Mouse (Mus musculus): ENCODE data around the gene Myl7. TPM values are rescaled to one million over a fixed set of nuclear protein-coding genes. Genes with fewer than 3 reads are reported as not detected.
"Not testable (repeated sequence)": the region's sequence is repeated elsewhere in the genome, so short reads cannot be mapped to it uniquely, and the experiment has no call there.

Gene Myl7
- polyA plus RNA-seq, 1 experiment from 2014 or later: 6.8 TPM

- DNase-seq (ENCODE audit: low spot score): no peak
Observed at GRCm38 (mm10) chr11:5904357-5904756, 5.8 kb upstream of the Myl7 start.

- DNase-seq (ENCODE audit: low spot score): no peak
Observed at GRCm38 (mm10) chr11:5903844-5904243, 5.3 kb upstream of the Myl7 start.

GRCm38 (mm10) chr11:5902390-5902789 lies 3.8 kb upstream of the Myl7 start:
- no peak for DNase-seq (ENCODE audit: low spot score)

DNA sequence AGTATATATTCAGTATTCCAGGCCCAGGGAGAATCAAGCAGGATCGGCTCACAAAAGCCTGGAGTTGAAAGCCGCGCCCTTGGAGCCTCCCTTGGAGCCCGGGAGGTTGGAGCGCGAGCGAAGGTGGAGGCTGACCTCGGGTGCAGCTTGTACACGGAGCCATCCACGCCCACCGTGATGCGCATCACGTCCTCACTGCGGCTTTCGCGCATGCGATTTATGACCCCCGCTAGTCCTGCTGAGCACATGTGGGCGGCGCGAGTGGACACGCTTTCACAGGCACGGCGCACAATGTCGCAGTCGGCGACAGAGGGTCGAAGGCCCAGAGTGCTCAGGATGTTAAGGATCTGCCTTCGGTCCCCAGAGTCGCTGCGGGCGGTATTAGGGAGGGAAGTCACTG lies 3.4 kb upstream of the Myl7 start:
- DNase-seq (ENCODE audit: low spot score): no peak

- DNase-seq (ENCODE audit: low spot score): no peak
Observed at GRCm38 (mm10) chr11:5901320-5901719, 2.7 kb upstream of the Myl7 start.

DNA sequence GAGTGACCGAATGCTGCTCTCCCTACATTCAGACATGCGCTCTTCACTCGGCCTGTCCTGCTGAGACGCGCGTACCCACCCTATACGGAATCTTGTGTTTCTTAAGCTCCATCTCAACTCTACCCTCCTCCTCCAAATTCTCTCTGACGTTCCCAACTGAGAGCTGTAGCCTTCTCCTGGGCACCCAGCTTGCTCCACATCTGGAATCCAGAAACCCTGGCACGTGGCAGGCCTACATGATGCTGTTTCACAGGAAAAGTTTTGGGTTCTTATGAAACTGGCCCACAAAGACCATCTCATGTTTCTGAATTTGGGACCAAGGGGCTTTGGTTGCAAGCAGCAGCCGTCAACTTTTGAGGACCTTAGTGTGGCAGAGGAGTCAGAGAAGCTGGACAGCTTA lies 704 bp upstream of the Myl7 start:
- no peak for DNase-seq (ENCODE audit: low spot score)

DNA sequence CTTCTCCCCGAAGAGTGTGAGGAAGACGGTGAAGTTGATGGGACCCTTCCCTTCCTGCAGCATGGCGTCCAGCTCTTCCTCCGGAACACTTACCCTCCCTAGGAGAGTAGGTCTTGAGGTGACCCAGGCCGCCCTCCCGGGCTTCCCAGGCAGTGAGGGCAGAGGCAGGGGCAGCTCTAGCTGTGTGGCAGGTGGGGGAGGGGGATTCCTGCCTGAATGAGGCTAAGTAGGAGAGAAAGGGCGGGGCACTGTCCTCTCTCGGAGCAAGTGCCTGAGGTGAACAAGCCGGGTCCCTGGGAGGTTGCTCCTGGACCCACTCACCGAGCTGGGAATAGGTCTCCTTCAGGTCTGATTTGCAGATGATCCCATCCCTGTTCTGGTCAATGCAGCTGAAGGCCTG lies 743 bp downstream of the Myl7 start:
- no peak for DNase-seq (ENCODE audit: low spot score)

- peak; percentile 15 for DNase-seq (ENCODE audit: low spot score)
Observed at GRCm38 (mm10) chr11:5897230-5897629, 1.4 kb downstream of the Myl7 start.

DNA sequence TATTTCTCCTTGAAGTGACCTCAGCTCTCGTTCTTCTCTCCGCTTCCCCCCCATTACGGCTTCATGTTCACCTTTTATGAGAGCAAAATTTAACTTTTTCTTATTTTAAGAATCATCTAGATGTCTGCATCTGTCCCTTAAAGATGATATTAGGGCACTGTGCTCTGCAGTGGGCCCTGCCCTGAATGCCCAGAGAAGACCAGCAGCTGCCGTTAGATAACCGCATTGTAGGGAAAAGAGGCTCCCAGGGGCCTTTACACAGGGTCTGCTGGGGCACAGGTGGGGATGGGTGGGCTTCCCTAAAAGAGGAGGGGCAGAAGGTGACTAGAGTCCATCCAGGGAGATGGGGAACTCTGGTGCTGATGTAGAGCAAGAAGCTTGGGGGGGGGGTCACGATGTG lies 4.8 kb downstream of the Myl7 start:
- no peak for DNase-seq (ENCODE audit: low spot score)

- no peak for DNase-seq (ENCODE audit: low spot score)
Observed at GRCm38 (mm10) chr11:5892810-5893368, 5.7 kb downstream of the Myl7 start.

DNA sequence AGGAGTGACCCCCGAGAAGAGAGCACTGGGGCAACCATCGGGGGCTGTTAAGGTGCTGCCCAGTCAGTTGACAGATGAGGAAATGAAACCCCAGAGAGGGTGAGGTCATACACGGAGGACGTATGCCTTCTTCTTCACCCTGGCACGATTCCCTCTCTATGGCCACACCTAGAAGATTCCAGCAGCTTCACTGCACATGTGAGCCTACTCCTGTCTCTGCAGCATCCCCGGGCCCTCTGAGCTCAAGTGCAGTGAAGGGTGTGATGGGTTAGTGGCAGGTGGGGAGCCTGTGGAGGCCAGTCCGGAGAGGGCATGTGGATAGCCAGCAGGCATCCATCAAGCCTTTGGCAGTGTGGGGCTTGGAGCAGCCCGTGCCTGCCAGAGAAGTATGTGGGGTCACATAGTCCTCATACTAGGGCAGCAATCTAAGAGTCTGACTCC lies 6.4 kb downstream of the Myl7 start:
- DNase-seq (ENCODE audit: low spot score): no peak

- not testable (repeated sequence) for DNase-seq (ENCODE audit: low spot score)
Observed at GRCm38 (mm10) chr11:5888563-5888962, 10.0 kb downstream of the Myl7 start.

- no peak for DNase-seq (ENCODE audit: low spot score)
Observed at GRCm38 (mm10) chr11:5887250-5887649, 11.3 kb downstream of the Myl7 start.

DNA sequence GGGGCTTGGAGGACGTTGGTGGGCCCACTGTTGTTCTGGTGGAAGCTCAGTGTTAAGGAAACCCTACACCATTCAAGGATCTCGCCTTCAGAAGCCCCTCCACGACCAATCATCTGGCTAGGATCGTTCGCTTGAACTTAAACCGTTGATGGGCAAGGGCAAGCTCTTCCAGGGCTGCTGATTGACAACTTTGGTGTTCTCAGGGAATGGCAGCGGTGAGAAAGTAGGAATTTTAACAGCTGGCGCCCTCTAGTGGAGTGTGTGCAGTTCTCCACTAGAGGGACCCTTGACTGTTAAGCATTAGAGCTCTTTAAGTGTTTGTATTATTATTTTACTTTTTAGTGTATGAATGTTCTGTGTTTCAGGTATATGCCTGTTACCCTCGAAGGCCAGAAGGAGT lies 12.4 kb downstream of the Myl7 start:
- DNase-seq (ENCODE audit: low spot score): peak; percentile 72

GRCm38 (mm10) chr11:5882518-5882917 lies 16.1 kb downstream of the Myl7 start:
- DNase-seq (ENCODE audit: low spot score): no peak

- DNase-seq (ENCODE audit: low spot score): peak; percentile 44
Observed at GRCm38 (mm10) chr11:5879905-5880304, 18.7 kb downstream of the Myl7 start.

GRCm38 (mm10) chr11:5878661-5879060 lies 19.9 kb downstream of the Myl7 start:
- no peak for DNase-seq (ENCODE audit: low spot score)

DNA sequence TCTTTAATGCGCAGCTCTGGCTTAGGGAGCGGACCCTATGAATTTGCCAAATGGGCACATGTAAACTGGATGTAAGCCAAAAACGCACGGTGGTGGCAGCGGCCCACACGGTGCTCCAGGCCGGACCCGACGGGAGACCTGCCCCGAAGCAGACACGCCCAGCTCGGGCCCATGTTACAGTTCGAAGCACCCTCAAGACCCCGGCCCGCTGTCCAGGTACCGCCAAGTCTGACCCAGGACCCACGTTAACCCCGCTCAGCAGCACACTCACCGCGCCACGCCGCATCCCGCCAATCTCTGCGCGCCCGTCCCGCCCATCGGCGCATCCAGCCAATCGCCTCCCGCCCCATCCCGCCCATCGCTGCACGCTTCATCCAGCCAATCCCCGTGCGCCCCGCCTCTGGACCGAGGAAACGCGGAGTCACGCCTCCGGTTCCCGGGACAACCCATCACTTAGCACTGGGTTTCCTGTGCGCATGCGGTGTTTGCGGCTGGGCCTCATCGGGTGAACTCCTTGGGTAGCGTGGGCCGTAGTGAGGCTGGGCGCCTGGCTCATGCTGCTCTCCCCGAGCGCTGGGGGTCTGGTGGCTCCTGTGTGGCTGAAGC lies 20.6 kb downstream of the Myl7 start, which contains the start of gene Pold2:
TSS of gene Pold2 (minus strand) at position 372 of the 606 bp plus-strand sequence.
- peak; percentile 98 for DNase-seq (ENCODE audit: low spot score)

GRCm38 (mm10) chr11:5877421-5877820 lies 21.2 kb downstream of the Myl7 start:
- no peak for DNase-seq (ENCODE audit: low spot score)

- DNase-seq (ENCODE audit: low spot score): no peak
Observed at GRCm38 (mm10) chr11:5873192-5873591, 25.4 kb downstream of the Myl7 start.

DNA sequence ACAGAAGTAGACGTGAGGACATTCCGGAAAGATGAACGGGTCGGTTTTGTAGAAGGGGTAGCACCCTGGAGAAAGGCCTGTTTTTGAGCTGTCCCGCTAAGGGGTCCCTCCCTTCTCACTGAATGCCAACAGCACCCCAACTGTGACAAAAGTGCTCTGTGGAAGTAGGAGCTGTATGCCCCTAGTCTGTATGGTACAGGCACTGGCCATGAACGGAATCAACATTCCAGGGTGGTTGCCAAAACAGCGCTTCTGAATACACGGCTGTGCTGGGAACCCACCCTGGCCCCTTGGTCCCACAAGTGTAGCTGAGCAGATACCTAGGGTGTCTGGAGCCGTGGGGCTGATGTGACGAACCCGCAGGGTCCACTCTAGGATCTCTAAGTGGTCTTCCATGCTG lies 25.9 kb downstream of the Myl7 start:
- no peak for DNase-seq (ENCODE audit: low spot score)

GRCm38 (mm10) chr11:5870069-5870468 lies 28.5 kb downstream of the Myl7 start:
- no peak for DNase-seq (ENCODE audit: low spot score)

DNA sequence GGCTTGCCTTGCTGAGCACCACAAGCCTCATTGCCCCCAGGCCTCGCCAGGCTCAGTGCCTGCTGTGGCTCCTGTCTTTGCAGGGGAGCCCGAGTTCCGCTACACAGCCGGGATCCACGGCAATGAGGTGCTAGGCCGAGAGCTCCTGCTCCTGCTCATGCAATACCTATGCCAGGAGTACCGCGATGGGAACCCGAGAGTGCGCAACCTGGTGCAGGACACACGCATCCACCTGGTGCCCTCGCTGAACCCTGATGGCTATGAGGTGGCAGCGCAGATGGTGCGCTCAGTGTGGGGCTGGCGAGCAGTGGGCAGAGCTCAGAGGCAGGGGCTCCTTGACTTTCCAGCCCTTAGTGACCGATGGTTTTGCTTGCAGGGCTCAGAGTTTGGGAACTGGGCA lies 29.3 kb downstream of the Myl7 start:
- DNase-seq (ENCODE audit: low spot score): no peak
